Mouse (Mus musculus) MEL (cell line): ENCODE measurements around the gene Rassf3. TPM values are rescaled to one million over a fixed set of nuclear protein-coding genes. Genes with fewer than 3 reads are reported as not detected.

ENCODE experiments used
- DNase-seq: peaks from one replicate; pipeline ENCODE4 v3.0.0; 2011; ENCODE audit warnings: low read depth, low spot score
- H3K27ac ChIP-seq: 2 replicates; pipeline ENCODE4 v1.5.1; 2012; ENCODE audit warnings: low read depth, mild to moderate bottlenecking, control low read depth, low read length, moderate library complexity; ENCODE audit not compliant: control insufficient read depth
- H3K27me3 ChIP-seq, 2 experiments: fragments of 150-350 bp in 1 of 2; sonication (generic) in 1 of 2; 2 replicates each; pipeline ENCODE4 v1.6.1; 2012; ENCODE audit warnings: low read length in 2 of 2, mild to moderate bottlenecking in 2 of 2, improper control_type of control experiment in 1 of 2, moderate library complexity in 1 of 2; ENCODE audit not compliant: insufficient read depth in 2 of 2, control insufficient read depth in 1 of 2
- H3K36me3 ChIP-seq, 2 experiments: 2 replicates each; pipeline ENCODE4 v1.6.1; 2012 to 2014; ENCODE audit warnings: low read length in 2 of 2, improper control_type of control experiment in 1 of 2, inconsistent platforms in 1 of 2, mild to moderate bottlenecking in 1 of 2; ENCODE audit not compliant: insufficient read depth in 2 of 2, control insufficient read depth in 1 of 2
- H3K4me1 ChIP-seq, 2 experiments: fragments of 150-350 bp in 1 of 2; sonication (generic) in 1 of 2; 2 replicates each; pipeline ENCODE4 v1.6.1; 2012; ENCODE audit warnings: low read length in 2 of 2, improper control_type of control experiment in 1 of 2, mild to moderate bottlenecking in 1 of 2; ENCODE audit not compliant: insufficient read depth in 2 of 2, control insufficient read depth in 1 of 2
- H3K4me3 ChIP-seq, 2 experiments: fragments of 150-350 bp in 1 of 2; sonication (generic) in 1 of 2; 2 replicates each; pipeline ENCODE4 v1.5.1; 2012; ENCODE audit warnings: low read depth in 2 of 2, low read length in 2 of 2, mild to moderate bottlenecking in 2 of 2, moderate library complexity in 2 of 2, control low read depth in 1 of 2, improper control_type of control experiment in 1 of 2; ENCODE audit not compliant: control insufficient read depth in 1 of 2, insufficient read depth in 1 of 2
- H3K79me2 ChIP-seq: 2 replicates; pipeline ENCODE4 v1.6.1; 2012; ENCODE audit warnings: mild to moderate bottlenecking, low read length, moderate library complexity; ENCODE audit not compliant: control insufficient read depth, poor library complexity, insufficient read depth
- H3K9ac ChIP-seq: 2 replicates; pipeline ENCODE4 v1.6.1; 2012; ENCODE audit warnings: low read depth, mild to moderate bottlenecking, control low read depth, low read length, moderate library complexity; ENCODE audit not compliant: control insufficient read depth, poor library complexity, severe bottlenecking
- H3K9me3 ChIP-seq: fragments of 150-350 bp; sonication (generic); replicated peaks from 2 replicates; pipeline ENCODE4 v1.6.1; 2012; ENCODE audit warnings: mild to moderate bottlenecking, low read length, improper control_type of control experiment, moderate library complexity; ENCODE audit not compliant: insufficient read depth
- BHLHE40 ChIP-seq: IDR thresholded peaks from 2 replicates; pipeline ENCODE4 v1.6.1; 2012; ENCODE audit warnings: low read depth, mild to moderate bottlenecking, inconsistent platforms, low read length, improper control_type of control experiment, borderline replicate concordance
- CHD1 ChIP-seq: IDR thresholded peaks from 2 replicates; pipeline ENCODE4 v1.6.1; 2012; ENCODE audit warnings: low read depth, mild to moderate bottlenecking, inconsistent platforms, low read length, improper control_type of control experiment
- ELF1 ChIP-seq: IDR thresholded peaks from 2 replicates; pipeline ENCODE4 v1.6.1; 2014; ENCODE audit warnings: low read depth, mild to moderate bottlenecking, inconsistent platforms, low read length, improper control_type of control experiment, moderate library complexity
- EP300 ChIP-seq, 2 experiments: IDR thresholded peaks; 2 replicates each; pipeline ENCODE4 v1.6.1; 2011; ENCODE audit warnings: improper control_type of control experiment in 2 of 2, low read length in 2 of 2, low read depth in 1 of 2, mild to moderate bottlenecking in 1 of 2
- ETS1 ChIP-seq: IDR thresholded peaks from 2 replicates; pipeline ENCODE4 v1.6.1; 2012; ENCODE audit warnings: low read depth, mild to moderate bottlenecking, inconsistent platforms, low read length, improper control_type of control experiment, moderate library complexity
- GABPA ChIP-seq: IDR thresholded peaks from 2 replicates; pipeline ENCODE4 v1.6.1; 2012; ENCODE audit warnings: low read depth, mild to moderate bottlenecking, inconsistent platforms, low read length, improper control_type of control experiment, moderate library complexity
- JUND ChIP-seq: IDR thresholded peaks from 2 replicates; pipeline ENCODE4 v1.6.1; 2011; ENCODE audit warnings: low read depth, mild to moderate bottlenecking, improper control_type of control experiment, low read length
- MAFK ChIP-seq: IDR thresholded peaks from 2 replicates; pipeline ENCODE4 v1.6.1; 2011; ENCODE audit warnings: low read depth, mild to moderate bottlenecking, low read length, improper control_type of control experiment, borderline replicate concordance
- MYB ChIP-seq: IDR thresholded peaks from 2 replicates; pipeline ENCODE4 v1.6.1; 2011; ENCODE audit warnings: mild to moderate bottlenecking, low read depth, low read length, improper control_type of control experiment
- MYC ChIP-seq: IDR thresholded peaks from 2 replicates; pipeline ENCODE4 v1.6.1; 2011; ENCODE audit warnings: low read depth, mild to moderate bottlenecking, low read length, improper control_type of control experiment, moderate library complexity
- NELFE ChIP-seq: IDR thresholded peaks from 2 replicates; pipeline ENCODE4 v1.6.1; 2011; ENCODE audit warnings: low read depth, low read length, improper control_type of control experiment
- NRF1 ChIP-seq: IDR thresholded peaks from 2 replicates; pipeline ENCODE4 v1.6.1; 2014; ENCODE audit warnings: low read depth, mild to moderate bottlenecking, inconsistent platforms, low read length, improper control_type of control experiment, moderate library complexity; ENCODE audit not compliant: poor library complexity, insufficient read depth, severe bottlenecking
- POLR2A ChIP-seq, 2 experiments: IDR thresholded peaks; 2 replicates each; pipeline ENCODE4 v1.6.1; 2011 to 2012; ENCODE audit warnings: low read length in 2 of 2, mild to moderate bottlenecking in 2 of 2, control low read depth in 1 of 2, improper control_type of control experiment in 1 of 2, low read depth in 1 of 2, moderate library complexity in 1 of 2; ENCODE audit not compliant: control insufficient read depth in 1 of 2, insufficient read depth in 1 of 2, poor library complexity in 1 of 2
- POLR2AphosphoS2 ChIP-seq: IDR thresholded peaks from 2 replicates; pipeline ENCODE4 v1.6.1; 2011; ENCODE audit warnings: low read length, improper control_type of control experiment
- RAD21 ChIP-seq: IDR thresholded peaks from 2 replicates; pipeline ENCODE4 v1.6.1; 2011; ENCODE audit warnings: mild to moderate bottlenecking, low read depth, low read length, improper control_type of control experiment
- SIN3A ChIP-seq: IDR thresholded peaks from 2 replicates; pipeline ENCODE4 v1.6.1; 2012; ENCODE audit warnings: low read length, improper control_type of control experiment, inconsistent platforms
- TAL1 ChIP-seq: IDR thresholded peaks from 2 replicates; pipeline ENCODE4 v1.6.1; 2012; ENCODE audit warnings: mild to moderate bottlenecking, inconsistent platforms, low read length, moderate library complexity, mixed read lengths
- UBTF ChIP-seq: IDR thresholded peaks from 2 replicates; pipeline ENCODE4 v1.6.1; 2012; ENCODE audit warnings: low read depth, mild to moderate bottlenecking, inconsistent platforms, low read length, improper control_type of control experiment, moderate library complexity, borderline replicate concordance; ENCODE audit not compliant: insufficient read depth
- USF1 ChIP-seq: IDR thresholded peaks from 2 replicates; pipeline ENCODE4 v1.6.1; 2014; ENCODE audit warnings: low read depth, mild to moderate bottlenecking, inconsistent platforms, low read length, improper control_type of control experiment, moderate library complexity
- USF2 ChIP-seq, 2 experiments: IDR thresholded peaks; 2 replicates each; pipeline ENCODE4 v1.6.1; 2011 to 2012; ENCODE audit warnings: improper control_type of control experiment in 2 of 2, low read length in 2 of 2, borderline replicate concordance in 1 of 2, inconsistent platforms in 1 of 2, low read depth in 1 of 2, mild to moderate bottlenecking in 1 of 2; ENCODE audit not compliant: insufficient read depth in 1 of 2
- ZC3H11A ChIP-seq: IDR thresholded peaks from 2 replicates; pipeline ENCODE4 v1.6.1; 2012; ENCODE audit warnings: low read depth, mild to moderate bottlenecking, inconsistent platforms, low read length, improper control_type of control experiment
- ZKSCAN1 ChIP-seq: IDR thresholded peaks from 2 replicates; pipeline ENCODE4 v1.6.1; 2012; ENCODE audit warnings: low read depth, mild to moderate bottlenecking, inconsistent platforms, low read length, improper control_type of control experiment, moderate library complexity
- ZMIZ1 ChIP-seq: IDR thresholded peaks from 2 replicates; pipeline ENCODE4 v1.6.1; 2012; ENCODE audit warnings: low read depth, mild to moderate bottlenecking, inconsistent platforms, low read length, improper control_type of control experiment, moderate library complexity
- ZNF384 ChIP-seq: IDR thresholded peaks from 2 replicates; pipeline ENCODE4 v1.6.1; 2012; ENCODE audit warnings: low read depth, mild to moderate bottlenecking, inconsistent platforms, low read length, improper control_type of control experiment
- polyA plus RNA-seq, 2 experiments: library from polyadenylated mRNA; stranded (reverse) in 1 of 2; unstranded in 1 of 2; fragments of >175 nt in 1 of 2; fragments of >200 nt in 1 of 2; gene quantifications; 2 replicates each; pipeline versions ENCODE4 v1.2.1 to v1.2.4; 2012; ENCODE audit warnings: low replicate concordance in 2 of 2, low read depth in 1 of 2; ENCODE audit not compliant: insufficient read length in 2 of 2, insufficient read depth in 1 of 2, missing spikeins in 1 of 2
- total RNA-seq: library from RNA; depleted of rRNA; stranded (reverse); fragments of 300-350 nt; gene quantifications from 2 replicates; pipeline ENCODE4 v1.2.3, GENCODE M21; 2012

The Rassf3 gene
- total and polyA plus RNA-seq, 3 experiments = 9.2 to 15.8 TPM; not detected in 1

- no peak overlapping the region for H3K27ac ChIP-seq
These were observed 77.5 kb downstream of the Rassf3 start for GRCm38 (mm10) chr10:121398599-121398998.

GRCm38 (mm10) chr10:121395542-121396176, 80.5 kb downstream of the Rassf3 start:
- no peak for TF ChIP-seq RAD21
- no peak for TF ChIP-seq ETS1
- no peak for TF ChIP-seq NELFE
- TF ChIP-seq EP300 (IDR thresholded peaks at IDR 0.05; ENCODE audit: low read depth in 1 of 2, low read length in 2 of 2) = no peak
- no peak for TF ChIP-seq CHD1
- no peak for TF ChIP-seq POLR2A (IDR thresholded peaks at IDR 0.05; ENCODE audit: control insufficient read depth in 1 of 2, insufficient read depth in 1 of 2, low read depth in 1 of 2, low read length in 2 of 2, poor library complexity in 1 of 2)
- TF ChIP-seq TAL1 = no peak
- TF ChIP-seq BHLHE40 = no peak
- TF ChIP-seq NRF1 = no peak
- TF ChIP-seq ZC3H11A = no peak
- TF ChIP-seq POLR2AphosphoS2 = no peak
- no peak for TF ChIP-seq SIN3A
- TF ChIP-seq MYB = no peak
- TF ChIP-seq MYC = no peak
- no peak for TF ChIP-seq GABPA
- no peak for TF ChIP-seq ZNF384
- TF ChIP-seq ELF1 = no peak
- no peaks in the 10 kb centered on the region for H3K79me2 ChIP-seq
- H3K4me1 ChIP-seq = no peaks in the 10 kb centered on the region
- H3K27ac ChIP-seq = no peak overlapping the region
- H3K36me3 ChIP-seq = no peaks in the 10 kb centered on the region
- H3K9me3 ChIP-seq = no peaks in the 10 kb centered on the region
- DNase-seq = no peak
- H3K4me3 ChIP-seq = no peak overlapping the region
- H3K27me3 ChIP-seq = no peaks in the 10 kb centered on the region
- no peak overlapping the region for H3K9ac ChIP-seq

More at GRCm38 (mm10) chr10:121398599-121398998, 77.5 kb downstream of the Rassf3 start:
- Histone ChIP-seq H3K27me3 (no peaks in the 10 kb centered on the region), H3K4me1 (no peaks in the 10 kb centered on the region), H3K9me3 (no peaks in the 10 kb centered on the region), H3K4me3 (no peak overlapping the region), H3K79me2 (no peaks in the 10 kb centered on the region), H3K9ac (no peak overlapping the region), H3K36me3 (no peaks in the 10 kb centered on the region)
- TF ChIP-seq MYB (no peak), ZKSCAN1 (no peak), USF1 (no peak), ZMIZ1 (no peak), BHLHE40 (no peak), JUND (no peak), EP300 (IDR thresholded peaks at IDR 0.05; ENCODE audit: low read depth in 1 of 2, low read length in 2 of 2) (no peak), ZNF384 (no peak), UBTF (no peak), USF2 (IDR thresholded peaks at IDR 0.05; ENCODE audit: borderline replicate concordance in 1 of 2, insufficient read depth in 1 of 2, low read depth in 1 of 2, low read length in 2 of 2) (no peak), NRF1 (no peak), ELF1 (no peak), TAL1 (no peak), MAFK (no peak), MYC (no peak)
- no peak for DNase-seq
